Mouse (Mus musculus) forebrain, embryonic 15.5 days (tissue): Measurements from ENCODE around the gene Nexn. TPM values are rescaled to one million over a fixed set of nuclear protein-coding genes. Genes with fewer than 3 reads are reported as not detected.
A peak's percentile ranks its signal among the peaks of the same experiment; 100 is the strongest.

Experiments used
- ATAC-seq: fragments of 200-750 bp; cut with Nextera tagmentation; replicated peaks from 2 replicates; pipeline ENCODE4 v1.8.0; 2017; ENCODE audit warnings: mild to moderate bottlenecking, moderate TSS enrichment, moderate library complexity
- H3K27ac ChIP-seq: fragments of 300-500 bp; sonication (generic); replicated peaks from 2 replicates; pipeline ENCODE4 v1.5.1; 2015; ENCODE audit warnings: mild to moderate bottlenecking, inconsistent platforms
- H3K27me3 ChIP-seq: fragments of 300-500 bp; sonication (generic); 2 replicates; pipeline ENCODE4 v1.6.1; 2015; ENCODE audit warnings: inconsistent platforms
- H3K36me3 ChIP-seq: fragments of 300-500 bp; sonication (generic); 2 replicates; pipeline ENCODE4 v1.6.1; 2015; ENCODE audit warnings: mild to moderate bottlenecking, inconsistent platforms
- H3K4me1 ChIP-seq: fragments of 300-500 bp; sonication (generic); 2 replicates; pipeline ENCODE4 v1.6.1; 2015; ENCODE audit warnings: inconsistent platforms
- H3K4me2 ChIP-seq: fragments of 300-500 bp; sonication (generic); replicated peaks from 2 replicates; pipeline ENCODE4 v1.6.1; 2015; ENCODE audit warnings: mild to moderate bottlenecking, inconsistent platforms
- H3K4me3 ChIP-seq: fragments of 300-500 bp; sonication (generic); 2 replicates; pipeline ENCODE4 v1.5.1; 2015; ENCODE audit warnings: mild to moderate bottlenecking, inconsistent platforms
- H3K9ac ChIP-seq: fragments of 300-500 bp; sonication (generic); replicated peaks from 2 replicates; pipeline ENCODE4 v1.6.1; 2015; ENCODE audit warnings: mild to moderate bottlenecking, inconsistent platforms
- H3K9me3 ChIP-seq: fragments of 300-500 bp; sonication (generic); 2 replicates; pipeline ENCODE4 v1.6.1; 2016; ENCODE audit warnings: inconsistent platforms
- WGBS: fragments of 180-500 bp; shearing (Covaris S2); methylation state at CpG from one replicate; pipeline ENCODE4 v1.1.7; 2015; ENCODE audit warnings: mixed read lengths; 5-methylcytosine and 5-hydroxymethylcytosine counted together
- polyA plus RNA-seq: library from polyadenylated mRNA; unstranded; fragments of >200 nt; fragmentation: Nextera tagmentation; extraction: Ambion mirVana; gene quantifications from 2 replicates; pipeline ENCODE4 v1.2.1, GENCODE M21; 2015

Nexn gene
- polyA plus RNA-seq, 1 experiment from 2014 or later = 3.9 TPM

DNA sequence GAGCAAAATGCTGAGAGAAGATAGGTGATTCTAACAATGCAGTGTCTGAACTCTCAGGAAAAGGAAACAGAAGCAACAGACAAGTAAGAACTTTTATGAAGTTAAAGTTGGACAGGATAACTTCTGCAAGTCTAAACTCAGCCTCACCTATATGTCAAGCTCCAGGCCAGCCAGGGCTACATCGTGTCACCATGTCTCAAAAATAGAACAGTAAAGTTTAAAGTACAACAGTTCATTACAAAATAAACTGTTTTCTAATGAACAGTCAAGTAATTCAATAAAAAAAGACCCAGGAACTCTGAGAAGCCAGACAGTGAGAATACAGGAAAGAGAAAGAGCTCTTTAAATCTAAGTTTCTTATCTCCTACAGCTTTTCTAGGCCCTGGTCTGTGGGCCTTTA is 15.7 kb downstream of the Nexn start:
- no peaks in the 10 kb centered on the region for H3K9me3 ChIP-seq
- ATAC-seq = no peak
- no peak overlapping the region for H3K4me3 ChIP-seq
- H3K27me3 ChIP-seq = no peaks in the 10 kb centered on the region
- 98% methylated on average over 1 of the region's 1 CpGs for WGBS
- H3K36me3 ChIP-seq = no peaks in the 10 kb centered on the region
- H3K27ac ChIP-seq = no peak overlapping the region
- no peak overlapping the region for H3K9ac ChIP-seq
- no peak overlapping the region for H3K4me2 ChIP-seq
- no peaks in the 10 kb centered on the region for H3K4me1 ChIP-seq

DNA sequence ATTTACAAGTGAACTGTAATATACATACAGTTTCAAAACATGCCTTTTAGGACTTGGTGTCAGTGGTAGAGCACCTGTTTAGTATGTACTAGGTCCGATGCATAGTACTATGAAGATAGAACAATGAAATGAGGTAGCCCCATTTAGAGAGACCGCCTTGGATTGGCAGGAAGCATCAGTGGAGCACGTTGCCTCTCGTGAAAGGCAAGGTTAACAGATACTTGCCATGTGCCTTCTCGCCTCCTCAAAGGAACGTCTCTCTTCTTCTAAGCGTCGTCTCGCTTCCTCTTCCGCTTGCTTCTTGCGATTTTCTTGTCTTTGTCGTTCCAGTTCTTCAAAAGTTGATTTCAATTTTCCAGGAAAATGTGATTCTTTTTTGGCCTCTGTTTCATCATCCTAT is 18.4 kb downstream of the Nexn start:
- no peaks in the 10 kb centered on the region for H3K27me3 ChIP-seq
- no peaks in the 10 kb centered on the region for H3K36me3 ChIP-seq
- H3K4me2 ChIP-seq = no peak overlapping the region
- 92% methylated on average over 12 of the region's 12 CpGs for whole genome bisulfite sequencing
- no peaks in the 10 kb centered on the region for H3K9me3 ChIP-seq
- no peak overlapping the region for H3K9ac ChIP-seq
- H3K4me3 ChIP-seq = no peak overlapping the region
- H3K27ac ChIP-seq = no peak overlapping the region
- no peaks in the 10 kb centered on the region for H3K4me1 ChIP-seq
- ATAC-seq = no peak

DNA sequence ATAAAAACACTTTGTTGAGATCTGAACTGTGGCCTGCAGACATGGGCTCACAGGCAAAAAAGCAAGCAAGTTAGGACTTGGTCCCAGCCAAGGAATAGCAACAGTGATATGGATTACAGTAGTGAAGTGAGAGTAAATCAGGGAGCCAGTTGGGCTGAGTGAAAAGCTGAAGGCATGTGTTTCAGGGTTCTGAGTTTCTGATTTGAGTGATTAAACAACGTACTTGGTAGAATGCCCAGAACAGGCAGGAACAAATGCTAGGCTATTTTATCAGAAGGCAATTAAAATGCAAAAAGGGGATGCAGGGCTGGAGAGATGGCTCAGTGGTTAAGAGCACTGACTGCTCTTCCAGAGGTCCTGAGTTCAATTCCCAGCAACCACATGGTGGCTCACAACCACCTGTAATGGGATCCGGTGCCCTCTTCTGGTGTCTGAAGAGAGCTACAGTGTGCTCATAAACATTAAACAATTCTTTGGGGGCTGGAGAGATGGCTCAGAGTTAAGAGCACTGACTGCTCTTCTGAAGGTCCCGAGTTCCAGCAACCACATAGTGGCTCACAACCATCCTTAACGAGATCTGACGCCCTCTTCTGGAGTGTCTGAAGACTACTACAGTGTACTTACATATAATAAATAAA is 20.8 kb downstream of the Nexn start:
- peak; percentile 65; the same call in 1 of the 2 replicates for ATAC-seq
- H3K27ac ChIP-seq = no peak overlapping the region
- WGBS = 67% methylated on average over 5 of the region's 5 CpGs

DNA sequence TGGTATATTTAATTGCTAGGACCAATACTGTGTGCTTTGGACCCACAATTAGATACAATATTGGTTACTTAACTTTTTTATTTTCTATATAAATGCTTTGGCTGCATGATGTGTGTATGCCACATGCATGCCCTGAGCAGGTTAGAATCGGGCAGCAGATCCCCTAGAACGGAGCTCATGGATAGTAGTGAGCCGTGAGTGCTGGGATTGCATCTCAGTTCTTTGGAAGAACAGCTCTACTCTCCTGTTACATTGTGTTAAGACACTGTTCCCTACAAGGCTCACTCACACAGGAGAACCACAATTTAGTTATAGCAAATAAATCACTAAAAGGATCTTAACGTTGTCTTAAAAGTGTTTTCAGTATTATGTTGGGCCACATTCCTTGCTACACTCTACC is 22.8 kb downstream of the Nexn start:
- Histone ChIP-seq H3K9me3 (no peaks in the 10 kb centered on the region), H3K4me3 (no peak overlapping the region), H3K4me1 (no peaks in the 10 kb centered on the region), H3K36me3 (peaks cover 15% of the 10 kb centered on the region), H3K4me2 (no peak overlapping the region), H3K27ac (no peak overlapping the region), H3K27me3 (no peaks in the 10 kb centered on the region), H3K9ac (no peak overlapping the region)
- 80% methylated on average over 4 of the region's 4 CpGs for WGBS
- no peak for ATAC-seq

More for the DNA sequence above, 20.8 kb downstream of the Nexn start:
- H3K9me3 ChIP-seq = no peaks in the 10 kb centered on the region
- no peak overlapping the region for H3K4me3 ChIP-seq
- H3K9ac ChIP-seq = no peak overlapping the region
- no peaks in the 10 kb centered on the region for H3K27me3 ChIP-seq
- H3K4me2 ChIP-seq = no peak overlapping the region
- H3K36me3 ChIP-seq = 0 out of 2 replicates have a peak, but pooled peaks cover 2% of the 10 kb centered on the region
- H3K4me1 ChIP-seq = no peaks in the 10 kb centered on the region

DNA sequence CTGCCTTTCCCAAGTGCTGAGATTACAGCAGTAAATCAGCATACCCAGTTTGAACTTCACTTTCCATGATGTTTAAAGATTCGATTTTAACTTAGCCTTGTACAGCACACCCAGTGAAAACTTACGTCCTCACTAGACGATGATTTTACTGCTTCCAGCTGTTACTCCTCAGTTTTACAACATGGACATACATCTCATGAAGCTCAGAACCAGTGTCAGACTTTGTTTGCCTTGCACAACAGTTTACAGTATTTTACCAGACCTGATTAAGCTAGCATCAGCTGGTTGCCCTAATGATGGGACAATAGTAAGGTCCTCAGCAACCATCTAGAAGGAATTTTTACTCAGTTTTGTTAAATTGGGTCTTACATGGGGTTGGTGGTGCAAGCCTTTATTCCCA is 25.1 kb downstream of the Nexn start:
- no peak overlapping the region for H3K4me3 ChIP-seq
- H3K27me3 ChIP-seq = no peaks in the 10 kb centered on the region
- 88% methylated on average over 3 of the region's 3 CpGs for WGBS
- H3K36me3 ChIP-seq = peaks cover 26% of the 10 kb centered on the region
- H3K27ac ChIP-seq = no peak overlapping the region
- no peak for ATAC-seq
- H3K9ac ChIP-seq = no peak overlapping the region
- no peaks in the 10 kb centered on the region for H3K9me3 ChIP-seq
- H3K4me1 ChIP-seq = no peaks in the 10 kb centered on the region
- H3K4me2 ChIP-seq = no peak overlapping the region

- no peaks in the 10 kb centered on the region for H3K9me3 ChIP-seq
- ATAC-seq = 0 out of 2 replicates have a peak, but pooled peaks have one; percentile 51
- H3K9ac ChIP-seq = no peak overlapping the region
- H3K27me3 ChIP-seq = no peaks in the 10 kb centered on the region
- no peak overlapping the region for H3K4me3 ChIP-seq
- H3K36me3 ChIP-seq = peaks cover 35% of the 10 kb centered on the region
- WGBS = 96% methylated on average over 1 of the region's 1 CpGs
- H3K4me1 ChIP-seq = no peaks in the 10 kb centered on the region
- H3K4me2 ChIP-seq = no peak overlapping the region
- no peak overlapping the region for H3K27ac ChIP-seq
These were observed 26.6 kb downstream of the Nexn start for GRCm38 (mm10) chr3:152239592-152239991.

DNA sequence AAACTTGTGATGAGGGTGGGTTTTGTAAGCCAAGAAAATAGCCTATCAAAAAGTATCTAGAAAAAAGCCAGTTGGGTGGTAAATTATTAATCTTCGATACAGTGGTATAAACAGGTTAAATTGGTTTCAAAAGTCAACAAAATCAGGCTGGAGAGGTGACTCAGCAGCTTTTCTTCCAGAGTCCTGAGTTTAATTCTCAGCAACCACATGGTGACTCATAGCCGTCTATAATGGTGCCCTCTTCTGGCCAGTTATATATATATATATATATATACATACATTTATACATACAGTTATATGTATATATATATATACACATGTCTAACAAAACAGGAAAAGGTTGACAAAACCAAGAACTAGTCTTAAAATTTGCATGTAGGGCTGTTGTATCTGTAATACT is 27.3 kb downstream of the Nexn start:
- Histone ChIP-seq H3K9ac (no peak overlapping the region), H3K4me3 (no peak overlapping the region), H3K4me1 (no peaks in the 10 kb centered on the region), H3K27me3 (no peaks in the 10 kb centered on the region), H3K4me2 (no peak overlapping the region), H3K27ac (no peak overlapping the region), H3K36me3 (peaks cover 43% of the 10 kb centered on the region), H3K9me3 (no peaks in the 10 kb centered on the region)
- no peak for ATAC-seq
- 67% methylated on average over 2 of the region's 2 CpGs for WGBS

- ATAC-seq = no peak
- Histone ChIP-seq H3K27ac (no peak overlapping the region), H3K36me3 (peaks cover 61% of the 10 kb centered on the region), H3K4me3 (no peak overlapping the region), H3K4me1 (no peaks in the 10 kb centered on the region), H3K9me3 (no peaks in the 10 kb centered on the region), H3K4me2 (no peak overlapping the region), H3K27me3 (no peaks in the 10 kb centered on the region), H3K9ac (no peak overlapping the region)
- 96% methylated on average over 1 of the region's 1 CpGs for WGBS
These were observed 30.3 kb downstream of the Nexn start for GRCm38 (mm10) chr3:152235805-152236204.

DNA sequence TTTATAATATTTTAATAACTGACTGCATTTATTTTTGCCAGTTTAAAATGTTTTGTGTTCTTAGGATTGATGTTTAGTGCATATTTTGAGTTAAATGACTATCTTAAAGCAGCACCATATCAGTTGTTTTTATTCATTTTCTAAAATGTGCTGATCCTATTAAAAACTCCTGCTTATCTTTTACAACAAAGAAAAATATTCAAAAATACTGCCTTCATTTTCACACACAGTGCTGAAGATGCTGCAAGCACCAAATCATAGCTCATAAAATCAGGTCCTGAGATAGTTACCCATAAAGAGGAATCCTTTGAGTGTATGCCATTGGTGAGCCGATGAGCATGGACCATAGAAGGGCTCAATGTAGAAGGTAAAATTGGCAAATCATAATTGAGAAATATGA is 30.9 kb downstream of the Nexn start:
- peaks cover 66% of the 10 kb centered on the region for H3K36me3 ChIP-seq

GRCm38 (mm10) chr3:152231333-152232100 is 34.6 kb downstream of the Nexn start:
- Histone ChIP-seq H3K4me2 (no peak overlapping the region), H3K27me3 (no peaks in the 10 kb centered on the region), H3K9ac (no peak overlapping the region), H3K4me1 (no peaks in the 10 kb centered on the region), H3K9me3 (no peaks in the 10 kb centered on the region), H3K27ac (no peak overlapping the region), H3K4me3 (no peak overlapping the region), H3K36me3 (peaks cover 76% of the 10 kb centered on the region)
- ATAC-seq = no peak
- WGBS = 56% methylated on average over 6 of the region's 6 CpGs

More for the DNA sequence above, 30.9 kb downstream of the Nexn start:
- no peak overlapping the region for H3K4me2 ChIP-seq
- no peak overlapping the region for H3K9ac ChIP-seq
- no peaks in the 10 kb centered on the region for H3K27me3 ChIP-seq
- no peak overlapping the region for H3K27ac ChIP-seq
- no peaks in the 10 kb centered on the region for H3K4me1 ChIP-seq
- ATAC-seq = no peak
- no peak overlapping the region for H3K4me3 ChIP-seq
- WGBS = 96% methylated on average over 1 of the region's 1 CpGs
- no peaks in the 10 kb centered on the region for H3K9me3 ChIP-seq

DNA sequence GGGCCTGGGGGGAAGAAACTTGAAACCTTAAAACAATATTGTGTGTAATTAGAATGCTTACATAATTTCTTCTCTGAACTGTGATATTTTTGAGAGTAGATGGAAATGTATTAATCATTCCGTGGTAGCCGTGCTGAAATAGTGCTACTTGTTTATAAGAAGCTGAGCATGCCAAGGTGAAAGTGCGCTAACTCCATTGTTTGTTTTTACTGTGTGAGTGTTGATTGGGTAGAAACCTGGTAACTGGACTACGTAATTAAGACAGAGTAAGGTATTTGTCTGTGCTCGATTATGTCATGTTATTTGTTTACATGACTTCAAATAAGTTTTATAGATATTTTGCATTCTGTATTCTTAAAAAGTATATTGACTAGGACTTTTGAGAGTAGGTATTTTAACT is 36.9 kb downstream of the Nexn start:
- no peak overlapping the region for H3K4me2 ChIP-seq
- H3K4me3 ChIP-seq = no peak overlapping the region
- no peaks in the 10 kb centered on the region for H3K4me1 ChIP-seq
- H3K9ac ChIP-seq = no peak overlapping the region
- peaks cover 84% of the 10 kb centered on the region for H3K36me3 ChIP-seq
- WGBS = 92% methylated on average over 5 of the region's 5 CpGs
- no peak overlapping the region for H3K27ac ChIP-seq
- no peaks in the 10 kb centered on the region for H3K9me3 ChIP-seq
- no peaks in the 10 kb centered on the region for H3K27me3 ChIP-seq
- ATAC-seq = no peak

- no peaks in the 10 kb centered on the region for H3K9me3 ChIP-seq
- no peak overlapping the region for H3K4me2 ChIP-seq
- no peaks in the 10 kb centered on the region for H3K27me3 ChIP-seq
- H3K9ac ChIP-seq = no peak overlapping the region
- H3K4me1 ChIP-seq = no peaks in the 10 kb centered on the region
- H3K27ac ChIP-seq = no peak overlapping the region
- peaks cover 84% of the 10 kb centered on the region for H3K36me3 ChIP-seq
- 91% methylated on average over 7 of the region's 7 CpGs for WGBS
- no peak overlapping the region for H3K4me3 ChIP-seq
- ATAC-seq = no peak
These were observed 37.3 kb downstream of the Nexn start for GRCm38 (mm10) chr3:152228843-152229242.
